Mouse (Mus musculus) adipocyte (in vitro differentiated cells): ENCODE measurements around the gene Sox10.

Source experiments
- DNase-seq: peaks from one replicate; pipeline ENCODE4 v3.0.0-alpha.2; 2016; ENCODE audit warnings: low spot score

Gene Sox10

DNA sequence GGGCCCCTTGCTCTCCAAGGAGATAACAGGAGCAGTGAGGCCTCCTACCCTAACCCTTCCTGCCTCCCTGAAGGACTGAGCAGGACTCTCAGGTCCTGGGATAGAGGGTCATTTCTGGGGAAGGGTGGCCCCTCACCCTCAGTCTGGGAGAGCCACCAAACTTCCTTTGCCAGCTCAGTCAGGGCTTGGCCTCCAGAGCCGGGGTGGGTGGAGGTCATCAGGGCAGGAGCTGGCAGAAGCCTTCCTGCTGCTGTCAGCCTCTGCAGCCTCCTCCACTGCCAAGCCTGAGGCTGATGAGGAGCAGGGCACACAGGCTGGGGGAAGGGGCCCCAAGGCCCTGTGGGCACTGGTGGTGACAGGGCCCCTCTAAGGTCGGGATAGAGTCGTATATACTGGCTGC is 9.5 kb downstream of the Sox10 start:
- DNase-seq: peak; percentile 32

DNA sequence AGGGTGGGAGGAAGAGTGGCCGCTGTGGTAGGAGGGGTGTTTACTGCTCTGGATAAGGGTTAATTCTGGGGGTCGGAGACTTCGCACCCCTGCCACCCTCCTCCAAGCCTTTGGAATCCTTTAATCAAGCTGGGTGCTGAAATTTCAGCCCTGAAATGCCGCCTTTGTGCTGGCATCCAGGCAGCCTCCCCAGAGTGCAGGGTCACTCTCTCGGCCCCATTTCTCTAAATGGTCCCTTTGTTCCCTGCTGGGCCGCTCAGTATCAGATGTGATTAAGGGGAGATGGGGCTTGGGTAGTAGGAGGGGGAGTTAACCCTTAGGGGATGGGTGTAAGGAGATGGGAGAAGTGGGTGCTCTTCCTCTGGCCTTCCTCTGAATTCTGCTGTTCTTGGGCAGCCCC is 12.3 kb downstream of the Sox10 start:
- no peak for DNase-seq

DNA sequence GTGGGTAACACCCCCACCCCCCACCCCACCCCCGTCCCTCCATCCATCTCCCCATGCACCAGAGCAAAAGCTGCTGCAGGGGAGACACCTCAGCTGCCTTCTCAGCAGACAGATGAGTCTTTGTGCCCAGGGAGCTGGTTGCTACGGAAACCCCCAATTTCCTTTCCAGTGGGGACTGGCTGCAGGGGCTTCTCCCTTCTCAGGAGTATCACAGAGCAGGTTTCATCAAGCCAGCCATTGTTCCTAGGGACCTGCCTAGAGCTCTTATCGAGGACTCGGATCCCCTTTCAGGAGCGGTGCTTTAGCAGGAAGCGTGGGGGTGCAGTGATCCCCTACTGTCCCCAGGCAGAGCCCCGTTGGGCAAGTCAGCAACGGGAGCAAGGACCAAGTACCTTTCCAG is 13.2 kb downstream of the Sox10 start:
- DNase-seq: no peak

DNA sequence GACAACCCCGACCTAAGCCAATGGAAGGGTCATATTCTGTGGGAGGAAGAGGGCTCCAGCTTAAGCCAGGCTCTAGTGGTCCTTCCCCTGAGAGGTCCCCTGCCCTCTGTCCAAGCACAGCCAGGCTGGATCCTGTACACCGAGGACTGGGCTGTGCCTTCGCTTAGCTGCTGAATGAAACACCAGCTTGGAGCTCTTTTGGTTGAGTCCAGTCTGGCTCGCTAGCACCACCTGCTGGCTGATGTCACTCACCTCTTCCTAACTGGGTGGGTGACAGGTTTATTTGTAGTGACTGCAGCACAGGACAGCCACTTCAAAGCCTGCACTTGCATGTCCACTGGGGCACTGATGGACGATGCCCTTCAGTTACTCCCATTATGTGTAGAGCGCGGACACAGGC is 16.5 kb downstream of the Sox10 start:
- DNase-seq: peak; percentile 88

DNA sequence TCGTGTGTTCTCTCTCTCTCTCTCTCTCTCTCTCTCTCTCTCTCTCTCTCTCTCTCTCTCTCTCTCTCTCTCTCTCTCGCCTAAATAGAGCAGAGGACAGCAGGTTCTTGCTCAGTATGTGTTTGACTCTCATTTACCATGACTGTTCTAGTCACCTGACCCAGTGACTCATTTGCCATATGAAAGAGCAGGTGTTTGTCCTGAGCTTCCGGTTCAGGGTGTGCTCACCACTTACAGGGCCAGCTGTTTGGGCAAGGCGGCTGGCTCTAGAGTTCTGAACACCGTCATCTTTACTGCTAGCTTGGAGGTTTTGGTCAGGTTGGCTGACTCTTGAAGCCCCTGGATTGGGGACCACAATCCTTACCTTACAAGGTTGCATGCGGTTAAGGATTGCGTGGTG is 19.5 kb downstream of the Sox10 start:
- DNase-seq: no peak

DNA sequence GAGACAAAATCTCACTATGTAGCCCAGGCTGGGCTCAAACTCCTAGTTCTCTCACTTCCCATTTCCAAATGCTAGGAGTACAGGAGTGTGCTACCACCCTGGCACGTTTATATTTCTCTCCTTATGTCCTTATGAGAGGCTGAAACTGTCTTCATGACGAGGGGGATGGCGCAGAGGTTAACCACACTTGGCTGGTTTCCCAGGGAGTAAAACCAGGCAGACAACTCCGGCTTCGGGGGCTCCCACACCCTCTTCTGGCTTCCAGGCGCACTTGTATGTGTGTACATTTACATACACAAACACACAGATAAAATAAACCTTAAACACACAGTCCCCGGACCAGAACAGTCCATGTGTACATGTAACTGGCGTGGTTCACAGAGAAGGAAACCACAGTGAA is 21.0 kb downstream of the Sox10 start:
- DNase-seq: no peak

DNA sequence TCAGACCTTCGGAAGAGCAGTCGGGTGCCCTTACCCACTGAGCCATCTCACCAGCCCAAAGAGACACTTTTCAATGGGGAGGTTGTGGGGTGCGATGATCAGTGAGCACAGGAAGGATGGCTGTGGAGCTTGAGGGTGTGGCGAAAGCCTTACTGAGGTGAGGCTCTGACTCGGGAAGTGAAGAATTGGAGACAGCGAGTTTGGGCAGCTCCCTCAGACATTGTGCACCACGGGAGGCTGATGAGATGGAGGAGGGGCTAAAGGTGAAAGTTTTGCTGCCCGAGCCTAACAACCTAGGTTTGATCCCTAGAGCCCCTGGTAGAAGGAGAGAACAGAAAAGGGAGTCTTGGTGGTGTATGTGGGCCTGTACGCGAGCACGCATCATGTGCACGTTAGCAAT is 21.7 kb downstream of the Sox10 start:
- DNase-seq: no peak

DNA sequence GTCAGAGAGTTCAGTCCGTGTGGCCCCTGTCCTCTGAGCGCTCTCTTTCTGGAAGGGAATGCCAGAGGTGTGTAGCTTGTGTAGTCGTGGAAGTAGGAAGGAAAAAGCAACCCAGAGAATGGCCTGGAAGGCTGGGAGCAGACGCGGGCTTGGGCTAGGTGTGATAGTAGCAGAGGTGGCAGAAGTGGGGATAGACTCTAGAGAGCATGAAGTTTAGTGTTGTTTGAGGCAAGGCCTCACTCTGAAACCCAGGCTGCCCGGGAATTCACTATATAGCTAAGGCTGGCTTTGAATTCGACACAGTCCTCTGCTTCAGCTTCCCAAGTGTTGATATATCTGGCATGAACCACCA is 23.5 kb downstream of the Sox10 start:
- no peak for DNase-seq

DNA sequence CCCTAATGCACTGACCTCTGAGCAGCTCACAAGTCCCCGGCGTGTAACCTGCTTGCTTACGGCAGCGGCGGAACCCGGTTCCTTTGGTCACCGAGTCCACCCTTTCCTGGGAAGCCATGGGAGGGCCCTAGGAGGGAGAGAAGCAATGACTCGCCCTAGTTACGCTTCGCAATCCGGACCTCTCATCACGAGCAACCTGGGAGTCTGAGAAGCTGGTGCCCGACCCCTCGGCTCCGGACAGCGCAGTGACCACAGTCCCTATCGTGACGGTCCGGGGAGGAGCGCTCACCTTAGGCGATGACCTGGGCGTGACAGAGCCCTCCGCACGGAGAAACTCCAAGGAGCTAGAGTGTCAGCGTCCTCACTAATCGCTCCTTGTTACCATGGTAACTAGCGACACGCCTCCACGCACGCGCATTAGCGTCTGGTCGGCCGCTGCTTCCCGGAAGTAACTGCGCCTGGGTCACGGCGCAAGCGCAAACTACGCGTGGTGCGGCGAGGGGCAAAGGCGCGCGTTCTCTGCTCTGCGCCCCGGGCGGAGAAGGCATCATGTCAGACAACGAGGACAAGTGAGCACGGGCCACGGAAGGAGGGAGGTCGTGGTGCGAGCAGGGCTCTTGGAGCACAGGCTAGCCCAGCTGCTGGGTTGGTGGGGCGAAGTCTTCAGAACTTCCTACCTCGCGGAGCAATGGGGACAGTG is 24.0 kb downstream of the Sox10 start, which contains the start of the genes Polr2f and 1700088E04Rik:
Gene Polr2f, plus strand, starts transcription at position 144 of the 700 bp plus-strand sequence.
Gene 1700088E04Rik, minus strand, starts transcription at position 388 of the 700 bp plus-strand sequence.
- peak; percentile 95 for DNase-seq

DNA sequence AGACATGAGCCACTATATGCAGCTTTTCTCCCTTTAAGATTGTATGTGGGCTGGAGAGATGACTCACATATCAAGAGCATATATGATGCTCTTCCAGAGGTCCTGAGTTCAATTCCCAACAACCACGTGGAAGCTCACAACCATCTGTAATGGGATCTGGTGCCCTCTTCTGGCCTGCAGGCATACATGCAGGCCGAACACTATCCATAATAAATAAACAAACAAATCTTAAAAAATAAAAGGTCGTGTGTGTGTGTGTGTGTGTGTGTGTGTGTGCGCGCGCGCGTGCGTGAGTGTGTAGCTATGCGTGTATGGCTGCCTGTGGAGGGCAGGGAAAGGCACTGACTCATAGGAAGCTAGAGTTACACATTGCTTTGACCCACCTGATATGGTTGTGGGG is 25.4 kb downstream of the Sox10 start:
- no peak for DNase-seq

DNA sequence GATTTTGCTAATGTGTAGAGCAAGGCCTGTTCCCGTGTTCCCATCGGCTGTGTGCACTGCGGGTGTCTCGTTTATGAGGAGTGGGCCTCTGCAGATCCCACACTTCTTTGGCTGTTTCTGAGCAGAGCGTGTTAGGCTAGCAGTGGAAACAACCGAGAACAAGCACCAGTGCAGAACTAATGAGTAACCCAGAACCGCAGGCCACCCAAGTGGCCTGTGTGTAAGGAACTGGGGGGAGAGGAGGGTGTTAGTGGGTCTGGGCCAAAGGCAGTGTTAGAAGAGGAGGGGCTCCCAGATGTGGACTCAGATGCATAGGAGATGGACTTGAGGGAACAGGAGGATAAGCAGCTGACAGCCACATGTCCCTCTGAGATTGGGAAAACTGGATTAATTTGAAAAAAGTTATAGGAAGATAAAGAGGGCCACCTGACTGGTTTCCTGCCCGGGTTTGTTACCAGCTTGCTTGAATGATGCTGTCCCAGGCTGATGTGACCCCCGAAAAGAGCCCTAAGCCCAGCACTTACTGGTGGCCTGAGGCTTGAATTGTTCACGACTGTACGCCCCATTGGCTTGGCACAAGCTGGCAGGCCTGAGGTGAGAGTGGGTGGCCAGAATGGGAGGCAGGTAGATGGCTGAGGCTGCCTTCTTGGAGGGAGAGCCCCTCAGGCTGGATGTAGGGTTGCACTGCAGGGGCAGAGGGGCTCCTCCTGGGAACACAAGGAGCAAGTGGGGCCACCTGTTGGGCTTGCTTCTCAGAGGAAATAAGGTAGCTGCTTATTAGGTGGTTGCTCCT is 29.1 kb downstream of the Sox10 start:
- no peak for DNase-seq

DNA sequence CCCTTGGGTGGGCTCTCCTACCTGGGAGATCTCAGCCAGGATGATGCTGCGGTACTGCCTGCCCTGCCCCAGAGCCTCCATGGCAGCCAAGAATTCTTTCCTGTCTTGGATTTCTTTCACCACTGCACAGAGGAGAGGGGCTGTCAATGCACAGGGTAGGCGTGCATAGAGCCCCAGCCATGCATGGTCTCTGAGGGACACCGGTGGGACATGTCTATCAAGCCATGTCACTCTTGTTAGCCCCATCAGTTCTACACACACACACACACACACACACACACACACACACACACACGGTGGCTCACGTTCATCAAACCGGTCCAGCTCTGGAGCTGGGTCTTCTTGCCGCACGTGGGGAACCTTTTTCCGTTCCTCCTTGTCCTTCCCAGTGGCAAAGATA is 29.7 kb downstream of the Sox10 start:
- DNase-seq: no peak

DNA sequence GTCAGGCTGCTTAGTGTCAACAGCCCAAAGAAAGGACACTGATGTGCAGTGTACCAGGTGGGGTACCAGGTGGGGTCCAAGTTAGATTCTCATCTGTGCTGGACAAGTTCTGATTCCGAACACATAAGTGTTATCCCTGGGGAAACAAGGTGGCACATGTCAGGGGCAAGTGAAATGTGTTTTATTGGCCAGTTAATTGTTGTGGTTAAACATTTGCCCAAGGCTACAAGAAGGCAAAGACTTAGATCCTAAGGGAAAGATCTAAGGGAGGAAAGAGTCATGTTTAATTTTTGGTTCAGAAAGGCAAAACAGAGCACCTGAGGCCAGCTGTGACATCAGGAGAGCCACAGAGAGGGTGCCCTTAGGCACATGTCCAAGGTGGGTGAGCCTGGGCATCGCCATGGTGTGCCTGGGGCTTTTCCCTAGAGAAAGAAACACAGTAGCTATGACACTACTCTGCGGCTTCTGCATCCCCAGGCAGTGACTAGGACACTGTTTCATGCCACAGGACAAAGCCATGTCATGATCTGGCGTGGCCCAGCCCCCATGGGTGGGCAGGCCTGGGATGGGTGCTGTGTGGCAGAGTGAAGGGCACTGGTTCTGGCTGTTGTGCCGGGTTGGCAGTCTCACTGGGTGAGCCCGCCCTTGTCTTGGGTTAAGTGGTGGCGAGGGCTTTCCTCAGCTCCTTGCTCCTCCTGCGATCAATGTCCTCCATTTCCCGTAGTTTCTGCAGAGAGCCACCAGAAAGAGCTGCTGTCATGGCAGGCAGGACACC is 30.4 kb downstream of the Sox10 start:
- no peak for DNase-seq

DNA sequence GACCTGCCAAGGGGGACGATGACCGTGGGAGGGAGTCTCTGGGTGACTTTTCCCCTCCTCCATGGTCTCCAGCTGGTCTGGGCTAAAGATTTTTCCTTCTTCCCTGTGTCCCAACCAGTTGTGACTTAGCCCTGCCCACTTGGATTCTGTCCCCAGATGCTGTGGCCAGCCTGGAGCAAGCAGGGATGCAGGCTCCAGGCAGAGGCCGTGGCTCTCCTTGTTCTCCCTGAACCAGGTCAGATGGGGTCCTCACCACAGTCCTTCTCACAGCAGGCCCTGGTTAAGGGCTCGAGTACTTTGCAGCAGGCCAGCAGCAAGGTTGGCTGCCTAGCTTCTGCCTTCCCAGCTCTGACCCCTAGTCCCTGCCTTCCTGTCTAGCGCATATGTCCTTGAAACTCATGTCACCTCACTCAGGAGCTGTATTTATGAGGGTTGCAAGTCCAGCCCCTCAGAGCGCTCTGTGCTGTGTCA is 31.8 kb downstream of the Sox10 start:
- peak; percentile 64 for DNase-seq

DNA sequence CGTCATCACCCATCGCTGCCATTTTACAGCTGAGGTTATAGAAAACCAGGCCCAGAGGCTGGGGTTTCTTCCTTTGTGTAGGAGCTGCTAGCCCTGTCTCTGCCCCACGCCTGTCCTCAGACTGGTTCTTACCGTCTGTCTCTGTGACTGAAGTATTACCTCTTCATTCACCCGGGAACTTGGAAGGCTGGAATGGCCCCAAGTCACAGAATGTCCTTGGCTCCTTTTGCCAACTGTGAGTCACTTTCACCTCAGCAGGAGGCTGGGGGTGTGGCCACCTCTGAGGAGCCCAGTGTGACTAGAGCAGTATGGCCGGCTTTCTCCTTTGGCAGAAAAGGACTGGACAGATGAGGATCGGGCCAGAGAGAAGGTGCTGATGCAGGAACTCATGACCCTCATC is 33.6 kb downstream of the Sox10 start:
- DNase-seq: peak; percentile 87

DNA sequence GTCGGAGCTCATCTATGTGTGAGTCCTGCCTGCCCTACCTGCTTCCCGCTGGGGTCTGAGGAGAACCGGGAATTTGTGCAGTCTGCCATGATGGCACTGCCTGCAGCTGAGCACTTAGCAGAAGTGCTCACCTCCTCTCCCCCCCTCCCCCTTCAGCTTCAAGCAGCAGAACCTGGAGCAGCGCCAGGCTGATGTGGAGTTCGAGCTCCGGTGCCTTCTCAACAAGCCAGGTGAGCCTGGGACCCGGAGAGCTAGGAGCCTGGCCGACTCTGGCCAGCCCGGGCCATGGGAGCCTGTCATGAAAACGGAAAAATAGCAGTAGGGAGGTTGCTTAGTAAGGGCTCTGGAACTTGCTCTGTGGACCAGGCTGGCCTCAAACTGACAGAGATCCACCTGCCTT is 34.3 kb downstream of the Sox10 start:
- DNase-seq: no peak

DNA sequence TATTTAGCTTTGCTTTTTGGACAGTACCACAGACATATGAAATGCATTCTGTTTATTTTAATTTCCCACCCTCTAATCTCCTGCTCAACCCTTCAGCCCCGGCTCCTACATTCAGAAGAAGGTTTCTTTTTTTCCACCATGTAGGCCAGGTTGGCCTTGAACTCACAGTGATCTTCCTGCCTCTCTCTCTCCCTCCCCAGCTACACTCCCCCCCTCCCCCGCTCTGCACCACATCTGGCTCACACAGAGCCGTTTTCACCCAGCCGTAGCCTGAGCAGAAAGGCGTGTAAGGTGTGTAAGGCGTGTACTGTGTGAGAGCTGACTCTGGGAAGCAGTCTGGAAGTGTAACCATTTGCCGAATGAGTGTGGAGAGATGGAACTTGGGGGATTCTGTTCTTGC is 35.7 kb downstream of the Sox10 start:
- DNase-seq: no peak

DNA sequence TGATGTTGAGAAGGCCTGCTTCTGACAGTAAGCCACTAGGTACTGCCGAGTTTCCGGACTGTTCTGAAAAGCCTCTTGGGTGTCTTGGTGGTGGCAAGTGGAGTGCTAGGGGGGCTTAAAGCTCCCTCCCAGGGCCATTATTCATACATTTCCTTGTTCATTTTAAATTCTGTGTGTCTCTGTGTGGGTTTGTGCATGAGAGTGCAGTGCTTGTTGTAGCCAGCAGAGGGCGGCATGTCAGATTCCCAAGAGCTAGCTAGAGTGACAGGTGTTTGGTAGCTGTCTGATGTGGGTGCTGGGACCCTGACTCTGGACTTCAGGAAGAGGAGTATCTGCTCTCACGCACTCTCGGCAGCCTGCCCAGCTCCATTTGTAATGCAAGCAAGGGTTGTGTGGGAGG is 36.8 kb downstream of the Sox10 start:
- no peak for DNase-seq

DNA sequence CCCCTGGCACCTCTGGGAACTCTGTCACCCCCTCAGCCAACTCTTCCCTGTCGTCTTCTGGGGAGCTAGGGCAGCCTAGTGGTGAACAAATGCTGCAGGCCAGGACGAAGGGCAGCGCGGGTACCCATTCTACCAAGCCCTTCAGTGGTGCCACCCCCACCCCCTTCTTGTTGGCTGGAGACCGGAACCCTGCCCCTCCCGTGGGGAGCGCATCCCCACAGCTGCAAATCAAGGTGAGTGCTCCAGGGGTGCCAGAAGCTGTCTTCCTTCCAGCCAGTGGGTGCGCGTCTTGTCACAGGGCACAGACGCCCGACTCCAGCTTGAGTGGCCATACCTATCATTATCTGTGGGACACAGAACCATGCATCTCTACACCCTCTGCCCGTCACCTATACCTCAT is 37.9 kb downstream of the Sox10 start:
- no peak for DNase-seq

DNA sequence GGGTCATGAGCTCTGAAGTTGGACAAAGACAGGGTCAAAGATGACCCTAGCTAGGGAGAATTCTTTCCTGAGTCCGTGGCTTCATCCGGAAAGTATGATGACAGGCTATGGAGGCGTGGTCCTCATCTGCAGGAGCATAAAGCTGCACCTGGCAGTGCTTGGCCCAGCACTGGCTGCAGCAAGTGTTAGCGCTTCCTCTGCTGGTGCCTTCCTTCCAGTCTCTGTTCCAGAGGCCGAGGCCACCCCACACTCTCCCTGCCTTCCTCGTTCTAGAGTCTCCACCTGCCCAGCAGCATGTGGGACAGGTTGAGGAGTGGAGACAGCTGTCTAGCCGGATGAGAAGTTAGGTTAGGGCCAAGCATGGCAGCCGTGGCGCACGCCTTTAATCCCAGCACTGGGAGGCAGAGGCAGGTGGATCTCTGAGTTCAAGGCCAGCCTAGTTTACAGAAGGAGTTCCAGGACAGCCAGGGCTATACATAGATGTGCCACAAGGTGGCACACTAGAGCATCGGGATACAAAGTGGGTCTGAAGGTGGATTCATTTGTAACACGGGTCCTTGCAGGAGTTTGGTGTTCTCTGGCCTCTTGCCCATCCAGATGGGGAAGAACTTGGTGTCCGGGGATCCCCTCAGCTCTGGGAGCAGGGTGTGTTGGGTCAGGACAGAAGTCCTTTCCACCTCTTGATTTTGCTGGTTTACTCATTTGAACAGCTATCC is 38.7 kb downstream of the Sox10 start:
- DNase-seq: peak; percentile 53

DNA sequence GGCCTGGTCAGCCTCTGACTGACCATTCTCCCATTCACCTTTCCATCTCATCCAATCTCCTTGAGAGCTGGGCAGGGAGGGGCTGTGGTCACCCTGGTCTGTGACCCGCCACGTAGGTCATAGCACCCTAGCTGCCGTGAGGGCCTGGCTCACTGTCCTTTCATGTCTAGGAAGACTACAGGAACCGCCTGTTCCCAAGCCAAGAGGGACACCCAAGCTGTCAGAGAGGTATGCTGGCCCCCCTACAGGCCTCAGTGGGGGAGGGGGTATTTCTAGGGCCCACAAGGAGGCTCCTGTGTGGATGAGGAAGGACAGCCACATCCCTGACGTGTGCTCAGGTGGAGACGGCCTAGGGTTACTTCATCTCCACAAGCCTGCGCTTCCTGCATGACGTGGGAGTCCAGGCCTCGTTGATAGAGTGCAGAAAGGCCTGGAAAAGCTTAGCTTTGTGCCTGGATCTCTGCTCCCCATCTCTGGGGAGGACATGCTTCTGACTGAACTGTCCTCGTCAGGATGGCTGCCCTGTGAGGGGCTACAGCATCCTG is 40.6 kb downstream of the Sox10 start:
- DNase-seq: no peak

DNA sequence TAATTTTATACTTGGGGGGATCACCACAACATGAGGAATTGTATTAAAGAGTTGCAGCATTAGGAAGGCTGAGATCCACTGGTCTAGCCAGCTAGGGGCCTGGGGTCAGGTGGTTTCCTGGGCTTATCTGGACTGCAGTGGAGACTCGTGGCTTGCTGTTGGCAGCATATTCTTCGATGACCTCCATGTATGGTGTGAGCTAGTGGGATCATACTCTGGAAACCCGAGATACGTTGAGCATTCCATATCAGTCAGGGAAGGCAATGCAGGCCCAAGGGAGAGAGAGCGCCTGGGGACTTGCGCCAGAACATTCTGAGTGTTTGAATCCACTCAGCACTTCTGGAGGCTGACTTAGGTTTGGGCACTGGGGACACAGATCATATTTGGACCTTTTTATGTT is 41.3 kb downstream of the Sox10 start:
- no peak for DNase-seq
